Mouse (Mus musculus): Measurements from ENCODE around the gene Mapt. TPM values are rescaled to one million over a fixed set of nuclear protein-coding genes. Genes with fewer than 3 reads are reported as not detected.
"Not testable (repeated sequence)": the region's sequence is repeated elsewhere in the genome, so short reads cannot be mapped to it uniquely, and the experiment has no call there.

Mapt gene
- polyA plus RNA-seq, 1 experiment from 2014 or later, result 8.1 TPM

DNA sequence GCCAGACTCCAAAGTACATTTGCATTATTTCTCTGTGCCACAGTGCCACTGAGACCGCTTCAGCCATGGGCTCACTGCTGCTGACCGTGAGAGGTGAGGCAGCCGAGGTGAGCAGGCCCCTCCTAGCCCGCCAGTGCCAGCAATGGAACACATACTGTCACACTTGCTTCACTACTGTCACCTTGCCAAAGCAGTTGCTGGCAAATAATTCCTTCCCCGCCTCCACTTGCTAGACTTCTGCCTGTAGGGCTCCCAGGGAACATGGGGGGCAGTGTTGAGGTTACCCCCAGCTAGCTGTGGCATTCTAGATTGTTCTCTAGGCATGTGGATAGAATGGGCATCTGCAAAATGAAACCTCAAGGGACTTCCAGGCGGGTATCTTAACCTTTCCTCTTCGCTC lies 6.0 kb downstream of the Mapt start:
- H3K36me3 ChIP-seq (replicated peaks), result no peaks in the 10 kb centered on the region
- peaks cover 60% of the 10 kb centered on the region for H3K27me3 ChIP-seq (ENCODE audit: poor library complexity, severe bottlenecking)
- 66% methylated on average over 7 of the region's 7 CpGs for WGBS
- no peak for DNase-seq (ENCODE audit: extremely low spot score, low spot score)
- H3K4me1 ChIP-seq, result peaks cover 36% of the 10 kb centered on the region
- H3K9me3 ChIP-seq, result no peaks in the 10 kb centered on the region
- no peak overlapping the region for H3K27ac ChIP-seq
- H3K4me3 ChIP-seq, result no peak overlapping the region

DNA sequence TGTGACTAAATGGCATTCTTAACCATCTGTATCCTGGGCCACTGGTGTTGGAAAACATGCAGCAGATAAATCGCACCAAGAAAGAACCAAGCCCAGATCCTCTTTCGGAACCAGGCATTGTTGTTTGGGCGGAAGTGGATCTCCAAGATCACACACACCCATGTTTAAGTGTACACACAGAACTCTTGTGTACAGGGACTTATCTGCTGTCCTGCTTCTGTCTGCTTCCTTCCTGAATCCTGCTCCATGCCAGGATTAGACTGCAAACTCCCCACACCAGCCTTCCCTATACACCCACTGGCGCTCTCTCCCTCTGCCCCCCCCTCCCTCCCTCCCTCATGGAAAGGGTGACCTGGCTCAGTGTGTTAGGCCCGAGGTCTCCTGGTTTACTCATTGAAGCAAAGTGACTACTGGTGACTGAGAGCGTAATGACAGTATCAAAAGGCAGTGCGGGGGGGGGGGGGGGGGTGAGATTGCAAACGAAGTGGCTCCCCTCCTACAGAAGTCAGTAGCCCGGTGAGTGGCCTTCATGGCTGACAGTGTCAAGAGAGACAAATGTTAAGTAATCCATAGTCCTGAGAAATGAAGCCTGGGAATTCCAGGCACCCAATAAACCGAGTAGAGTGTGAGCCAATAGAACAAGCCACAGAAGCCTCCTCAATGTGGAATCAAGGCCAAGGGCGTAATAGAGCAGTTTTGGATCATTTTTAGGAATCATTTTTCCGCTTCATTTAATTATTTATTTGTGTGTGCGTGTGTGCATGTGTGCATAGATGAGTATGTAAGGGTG lies 7.0 kb downstream of the Mapt start:
- WGBS, result 67% methylated on average over 13 of the region's 13 CpGs
- H3K27me3 ChIP-seq (ENCODE audit: poor library complexity, severe bottlenecking), result peaks cover 57% of the 10 kb centered on the region

DNA sequence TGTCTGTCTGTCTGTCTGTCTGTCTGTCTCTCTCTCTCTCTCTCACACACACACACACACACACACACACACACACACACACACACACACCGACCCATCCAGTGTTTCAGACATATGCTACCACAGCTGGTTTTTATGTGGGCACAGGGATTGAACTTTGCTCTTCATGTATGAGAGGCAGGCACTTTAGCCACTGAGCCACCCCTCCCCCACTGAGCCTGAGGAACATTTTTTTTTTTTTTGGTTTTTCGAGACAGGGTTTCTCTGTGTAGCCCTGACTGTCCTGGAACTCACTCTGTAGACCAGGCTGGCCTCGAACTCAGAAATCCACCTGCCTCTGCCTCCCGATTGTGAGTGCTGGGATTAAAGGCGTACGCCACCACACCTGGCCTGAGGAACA lies 14.3 kb downstream of the Mapt start:
- Histone ChIP-seq H3K4me1 (peaks cover 15% of the 10 kb centered on the region), H3K27me3 (ENCODE audit: poor library complexity, severe bottlenecking) (peaks cover 39% of the 10 kb centered on the region)
- DNase-seq (ENCODE audit: extremely low spot score, low spot score); H3K36me3 ChIP-seq (replicated peaks); H3K27ac ChIP-seq; H3K9me3 ChIP-seq; H3K4me3 ChIP-seq: not testable (repeated sequence)
- 78% methylated on average over 6 of the region's 6 CpGs for WGBS

More for the DNA sequence above, 7.0 kb downstream of the Mapt start:
- no peaks in the 10 kb centered on the region for H3K36me3 ChIP-seq (replicated peaks)
- H3K4me1 ChIP-seq, result peaks cover 27% of the 10 kb centered on the region
- no peak for DNase-seq (ENCODE audit: extremely low spot score, low spot score)
- no peak overlapping the region for H3K4me3 ChIP-seq
- H3K9me3 ChIP-seq, result no peaks in the 10 kb centered on the region
- no peak overlapping the region for H3K27ac ChIP-seq

DNA sequence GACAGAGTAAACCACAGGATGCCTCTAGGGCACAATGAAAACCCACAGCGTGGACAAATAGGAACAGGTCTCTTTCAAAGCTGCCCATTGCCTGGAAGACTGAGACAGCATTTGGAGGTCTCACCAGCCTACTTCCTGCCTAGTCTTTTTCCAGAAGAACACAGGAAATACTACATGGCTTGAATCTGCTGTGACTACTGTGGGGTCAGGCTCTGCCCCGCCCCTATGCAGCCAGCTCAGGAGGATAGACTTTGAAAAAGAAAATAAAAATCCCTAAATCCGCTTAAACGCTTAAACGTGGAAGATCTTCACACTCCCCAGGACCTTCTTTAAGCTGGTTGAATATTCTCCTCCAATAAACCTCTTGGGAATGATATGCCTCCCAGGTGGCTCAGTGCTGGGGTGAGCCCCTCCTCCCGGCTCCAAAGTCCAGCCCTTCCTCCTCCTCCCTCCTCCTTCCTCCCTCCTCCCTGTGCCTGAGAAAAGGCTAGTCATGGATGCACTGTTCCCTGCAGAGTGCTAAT lies 15.0 kb downstream of the Mapt start:
- Histone ChIP-seq H3K4me1 (peaks cover 15% of the 10 kb centered on the region), H3K9me3 (no peaks in the 10 kb centered on the region), H3K36me3 (replicated peaks) (no peaks in the 10 kb centered on the region), H3K27ac (no peak overlapping the region), H3K4me3 (no peak overlapping the region), H3K27me3 (ENCODE audit: poor library complexity, severe bottlenecking) (peaks cover 39% of the 10 kb centered on the region)
- 14% methylated on average over 6 of the region's 6 CpGs for WGBS
- no peak for DNase-seq (ENCODE audit: extremely low spot score, low spot score)

DNA sequence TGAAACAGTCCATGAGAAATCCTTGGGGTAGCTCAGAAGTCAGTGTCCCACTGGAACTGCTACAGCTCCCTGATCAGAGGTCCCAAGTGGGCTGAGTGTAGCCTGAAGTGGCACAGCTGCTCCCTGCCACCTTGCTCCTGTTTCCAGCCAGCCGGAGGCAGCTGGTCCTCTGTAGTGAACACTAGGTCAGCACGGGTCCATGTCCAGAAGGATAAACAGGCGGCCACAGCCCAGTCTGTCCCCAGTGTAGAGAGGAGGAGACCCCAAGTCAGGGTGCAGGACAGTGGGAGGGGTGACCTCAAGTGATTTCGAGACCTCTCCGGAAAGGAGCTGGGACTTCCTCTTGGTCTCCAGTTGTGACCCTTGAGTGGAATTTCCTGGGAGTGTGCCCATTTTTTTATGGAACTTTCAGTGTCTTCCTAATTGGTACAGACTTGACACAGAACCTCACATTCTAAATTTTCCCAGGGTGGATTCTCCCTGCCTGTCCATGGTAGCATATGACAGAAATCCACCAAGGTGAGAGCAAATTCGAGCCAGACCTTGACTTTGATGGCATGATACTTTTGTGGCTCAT lies 16.0 kb downstream of the Mapt start:
- H3K9me3 ChIP-seq, result no peaks in the 10 kb centered on the region
- H3K4me1 ChIP-seq, result peaks cover 15% of the 10 kb centered on the region
- no peak for DNase-seq (ENCODE audit: extremely low spot score, low spot score)
- H3K27ac ChIP-seq, result no peak overlapping the region
- peaks cover 39% of the 10 kb centered on the region for H3K27me3 ChIP-seq (ENCODE audit: poor library complexity, severe bottlenecking)
- no peaks in the 10 kb centered on the region for H3K36me3 ChIP-seq (replicated peaks)
- WGBS, result 82% methylated on average over 6 of the region's 6 CpGs
- no peak overlapping the region for H3K4me3 ChIP-seq

DNA sequence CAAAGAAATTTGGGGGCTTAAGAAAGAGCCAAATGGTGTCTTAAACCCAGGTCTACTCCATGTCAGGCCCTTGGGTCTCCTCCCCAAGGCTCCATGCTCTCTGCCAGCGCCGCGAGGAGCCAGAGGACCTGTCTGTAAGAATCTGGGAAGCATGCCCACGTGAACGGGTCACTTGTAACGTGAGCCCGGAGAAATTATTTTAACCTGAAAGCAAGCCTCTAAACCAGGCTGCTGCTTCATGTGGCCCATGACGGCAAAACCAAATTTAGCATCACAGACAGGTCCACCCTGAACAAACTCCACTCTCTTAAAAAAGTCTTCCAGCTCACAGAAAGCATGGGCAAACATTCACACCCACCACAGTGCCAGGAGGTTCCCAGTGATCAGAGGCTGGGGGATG lies 18.2 kb downstream of the Mapt start:
- Histone ChIP-seq H3K36me3 (replicated peaks) (no peaks in the 10 kb centered on the region), H3K27me3 (ENCODE audit: poor library complexity, severe bottlenecking) (peaks cover 20% of the 10 kb centered on the region), H3K4me1 (peaks cover 15% of the 10 kb centered on the region), H3K27ac (no peak overlapping the region), H3K4me3 (no peak overlapping the region), H3K9me3 (no peaks in the 10 kb centered on the region)
- DNase-seq (ENCODE audit: extremely low spot score, low spot score), result no peak
- WGBS, result 90% methylated on average over 8 of the region's 8 CpGs

DNA sequence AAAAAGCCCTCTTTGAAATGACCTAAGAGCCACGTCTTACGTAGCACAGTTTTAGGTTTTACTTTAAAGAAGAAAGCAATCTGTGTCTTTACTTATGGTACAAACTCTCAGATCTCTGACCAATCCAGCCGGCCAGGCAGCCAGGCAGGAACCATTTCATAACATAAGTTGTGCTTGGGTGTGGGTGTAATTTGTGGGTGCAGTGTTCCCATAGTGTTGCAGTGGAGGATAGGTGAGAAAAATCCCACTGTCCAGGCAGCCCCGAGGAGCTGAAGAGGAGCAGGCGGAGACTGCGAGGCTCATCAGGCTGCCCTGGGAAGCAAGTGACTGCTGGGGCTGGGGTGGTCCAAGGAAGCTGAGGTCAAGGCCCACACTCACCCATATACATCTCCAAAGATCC lies 19.9 kb downstream of the Mapt start:
- DNase-seq (ENCODE audit: extremely low spot score, low spot score), result no peak
- Histone ChIP-seq H3K9me3 (no peaks in the 10 kb centered on the region), H3K27ac (no peak overlapping the region), H3K4me3 (no peak overlapping the region), H3K36me3 (replicated peaks) (no peaks in the 10 kb centered on the region), H3K4me1 (peaks cover 12% of the 10 kb centered on the region), H3K27me3 (ENCODE audit: poor library complexity, severe bottlenecking) (peaks cover 20% of the 10 kb centered on the region)
- WGBS, result 87% methylated on average over 6 of the region's 6 CpGs

DNA sequence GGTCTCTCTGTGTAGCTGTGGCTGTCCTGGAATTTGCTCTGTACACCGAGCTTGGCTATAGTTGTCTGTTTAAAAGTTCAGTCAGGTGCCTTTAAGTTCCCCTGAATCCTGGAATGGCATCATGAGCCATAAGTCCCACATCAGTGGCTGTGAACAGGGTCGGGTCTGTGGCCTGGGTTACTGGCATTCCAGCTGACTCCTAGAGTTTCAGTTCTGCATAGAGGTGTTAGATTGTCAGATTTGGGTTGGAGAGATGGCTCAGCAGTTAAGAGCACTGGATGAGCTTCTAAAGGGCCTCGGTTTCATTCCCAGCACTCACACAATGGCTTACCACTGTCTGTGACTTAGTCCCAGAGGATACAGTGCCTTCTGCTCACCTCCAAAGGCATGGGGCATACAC lies 20.9 kb downstream of the Mapt start:
- no peak for DNase-seq (ENCODE audit: extremely low spot score, low spot score)
- 78% methylated on average over 3 of the region's 3 CpGs for WGBS
- H3K4me3 ChIP-seq, result no peak overlapping the region

DNA sequence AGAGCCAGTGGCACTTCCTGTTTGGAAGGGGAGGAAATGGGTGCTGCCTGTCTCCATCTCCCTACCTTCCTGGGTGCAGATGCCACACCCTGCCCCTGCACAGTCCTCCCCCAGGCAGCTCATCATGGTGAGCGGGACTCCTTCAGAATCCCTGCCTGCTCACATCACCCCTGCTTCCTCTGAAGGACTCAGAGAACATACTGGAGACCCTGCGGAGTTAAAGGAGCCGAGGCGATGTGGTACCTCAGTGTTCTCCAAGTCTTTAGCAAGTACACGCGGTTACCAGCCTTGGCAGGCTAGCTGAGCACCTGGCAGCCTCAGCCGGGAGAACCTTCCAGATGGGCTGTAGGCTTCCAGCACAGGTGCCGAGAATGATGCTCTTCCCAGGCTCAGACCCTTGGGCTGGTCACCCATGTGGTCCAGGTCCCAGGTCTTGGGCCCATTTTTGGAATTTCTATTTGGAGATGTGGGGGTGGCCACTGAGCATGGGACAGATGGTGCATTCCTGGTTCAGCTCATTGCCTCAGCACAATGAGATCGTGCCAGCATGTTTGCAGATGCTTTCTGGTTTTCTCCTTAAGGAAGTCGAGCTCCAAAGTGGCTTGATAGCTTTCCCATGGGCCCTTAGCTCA lies 23.3 kb downstream of the Mapt start:
- Histone ChIP-seq H3K4me1 (peaks cover 10% of the 10 kb centered on the region), H3K27me3 (ENCODE audit: poor library complexity, severe bottlenecking) (peaks cover 3% of the 10 kb centered on the region), H3K4me3 (no peak overlapping the region), H3K9me3 (no peaks in the 10 kb centered on the region), H3K36me3 (replicated peaks) (no peaks in the 10 kb centered on the region), H3K27ac (no peak overlapping the region)
- DNase-seq (ENCODE audit: extremely low spot score, low spot score), result no peak
- 88% methylated on average over 10 of the region's 10 CpGs for WGBS

More for the DNA sequence above, 20.9 kb downstream of the Mapt start:
- Histone ChIP-seq H3K27ac (no peak overlapping the region), H3K27me3 (ENCODE audit: poor library complexity, severe bottlenecking) (peaks cover 17% of the 10 kb centered on the region), H3K9me3 (no peaks in the 10 kb centered on the region), H3K4me1 (peaks cover 2% of the 10 kb centered on the region; the same call in 1 of the 2 replicates), H3K36me3 (replicated peaks) (no peaks in the 10 kb centered on the region)

DNA sequence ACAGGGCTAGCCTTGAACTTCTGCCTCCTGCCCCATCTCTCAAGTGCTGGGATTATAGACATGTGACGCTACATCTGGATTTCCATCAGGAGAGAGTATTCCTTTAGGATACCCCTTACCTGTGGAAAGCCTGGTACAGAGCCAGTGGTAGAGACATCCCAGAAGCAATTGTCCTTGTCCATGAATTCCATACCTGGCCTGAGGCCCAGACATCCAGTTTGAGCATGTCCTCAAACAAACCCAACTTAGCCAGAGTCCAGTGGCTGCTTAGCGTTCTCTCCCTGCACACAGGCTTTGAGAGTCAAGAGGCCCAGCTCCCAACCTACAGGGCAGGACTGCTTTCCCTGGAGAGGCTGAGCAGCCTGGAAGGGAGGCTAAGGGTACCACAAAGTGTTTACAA lies 25.0 kb downstream of the Mapt start:
- WGBS, result 85% methylated on average over 2 of the region's 2 CpGs
- no peak for DNase-seq (ENCODE audit: extremely low spot score, low spot score)
- Histone ChIP-seq H3K9me3 (no peaks in the 10 kb centered on the region), H3K27ac (no peak overlapping the region), H3K4me1 (peaks cover 10% of the 10 kb centered on the region), H3K36me3 (replicated peaks) (no peaks in the 10 kb centered on the region), H3K4me3 (no peak overlapping the region), H3K27me3 (ENCODE audit: poor library complexity, severe bottlenecking) (no peaks in the 10 kb centered on the region)

DNA sequence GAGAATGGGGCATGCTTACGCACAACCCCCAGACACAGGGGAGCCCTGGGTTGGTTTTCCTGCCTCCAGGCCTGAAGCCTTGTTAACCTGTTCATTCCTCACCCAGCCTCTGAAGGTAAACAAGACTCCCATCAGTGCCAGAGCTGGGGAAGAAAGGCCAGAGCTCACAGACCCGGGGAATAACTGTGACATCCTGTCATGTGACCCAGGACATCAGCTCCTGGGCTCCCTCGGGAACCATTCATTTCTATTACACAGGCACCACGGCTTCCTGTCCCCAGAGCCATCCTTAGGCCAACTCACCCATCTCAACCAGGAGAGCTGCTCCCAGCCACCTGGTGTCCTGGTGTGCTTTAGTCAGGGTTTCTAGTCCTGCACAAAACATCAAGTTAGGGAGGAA lies 27.8 kb downstream of the Mapt start:
- 54% methylated on average over 4 of the region's 4 CpGs for WGBS
- H3K27me3 ChIP-seq (ENCODE audit: poor library complexity, severe bottlenecking), result no peaks in the 10 kb centered on the region
- H3K9me3 ChIP-seq, result no peaks in the 10 kb centered on the region
- peaks cover 10% of the 10 kb centered on the region for H3K4me1 ChIP-seq
- H3K36me3 ChIP-seq (replicated peaks), result no peaks in the 10 kb centered on the region
- no peak for DNase-seq (ENCODE audit: extremely low spot score, low spot score)
- H3K27ac ChIP-seq, result peak overlapping the region; percentile 54; the same call in 1 of the 2 replicates
- no peak overlapping the region for H3K4me3 ChIP-seq

DNA sequence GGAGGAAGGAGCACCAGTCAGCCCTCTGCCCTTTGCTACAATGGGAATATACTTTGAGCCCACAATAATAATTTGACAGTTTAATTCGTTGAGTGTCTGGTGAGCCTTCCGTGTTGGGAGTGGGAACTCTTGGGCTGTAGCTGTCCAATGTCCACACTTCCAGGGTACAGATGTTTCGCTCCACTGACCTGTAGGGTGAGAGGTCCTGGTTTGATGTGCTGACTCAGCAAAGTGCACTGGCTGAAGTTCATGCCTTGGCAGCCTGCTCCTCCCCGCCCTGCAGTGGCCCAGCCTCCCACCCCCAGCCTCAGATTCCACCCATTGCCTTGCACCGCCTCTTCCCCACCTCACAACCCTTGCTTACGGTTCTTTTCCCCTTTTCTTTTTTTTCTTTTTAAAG lies 33.5 kb downstream of the Mapt start:
- WGBS, result 80% methylated on average over 6 of the region's 6 CpGs
- no peak overlapping the region for H3K4me3 ChIP-seq
- H3K4me1 ChIP-seq, result peaks cover 4% of the 10 kb centered on the region
- DNase-seq (ENCODE audit: extremely low spot score, low spot score), result no peak
- H3K36me3 ChIP-seq (replicated peaks), result no peaks in the 10 kb centered on the region
- no peak overlapping the region for H3K27ac ChIP-seq
- H3K27me3 ChIP-seq (ENCODE audit: poor library complexity, severe bottlenecking), result no peaks in the 10 kb centered on the region
- no peaks in the 10 kb centered on the region for H3K9me3 ChIP-seq

DNA sequence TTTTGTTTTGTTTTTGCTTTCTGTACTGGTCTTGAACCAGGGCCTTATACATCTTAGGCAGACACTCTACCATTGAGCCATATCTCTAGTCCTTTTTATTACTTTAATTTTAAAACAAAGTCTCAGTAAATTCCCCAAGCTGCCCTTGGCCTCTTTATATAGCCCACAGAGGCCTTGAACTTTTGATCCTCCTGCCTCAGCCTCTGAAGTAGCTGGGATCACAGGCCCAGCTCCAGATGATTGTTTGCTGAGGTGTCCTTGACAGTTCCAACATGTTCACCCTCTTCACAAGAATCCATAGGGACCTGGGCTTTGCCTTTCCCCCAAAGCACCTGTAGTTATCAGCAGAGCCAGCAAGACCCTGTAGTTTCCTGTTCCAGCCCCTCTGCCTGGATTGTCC lies 34.5 kb downstream of the Mapt start:
- Histone ChIP-seq H3K36me3 (replicated peaks) (no peaks in the 10 kb centered on the region), H3K4me3 (no peak overlapping the region), H3K27ac (no peak overlapping the region), H3K4me1 (peaks cover 4% of the 10 kb centered on the region), H3K27me3 (ENCODE audit: poor library complexity, severe bottlenecking) (no peaks in the 10 kb centered on the region), H3K9me3 (no peaks in the 10 kb centered on the region)
- DNase-seq (ENCODE audit: extremely low spot score, low spot score), result no peak
